Mouse (Mus musculus): Measurements from ENCODE around the gene Mbnl2.

DNA sequence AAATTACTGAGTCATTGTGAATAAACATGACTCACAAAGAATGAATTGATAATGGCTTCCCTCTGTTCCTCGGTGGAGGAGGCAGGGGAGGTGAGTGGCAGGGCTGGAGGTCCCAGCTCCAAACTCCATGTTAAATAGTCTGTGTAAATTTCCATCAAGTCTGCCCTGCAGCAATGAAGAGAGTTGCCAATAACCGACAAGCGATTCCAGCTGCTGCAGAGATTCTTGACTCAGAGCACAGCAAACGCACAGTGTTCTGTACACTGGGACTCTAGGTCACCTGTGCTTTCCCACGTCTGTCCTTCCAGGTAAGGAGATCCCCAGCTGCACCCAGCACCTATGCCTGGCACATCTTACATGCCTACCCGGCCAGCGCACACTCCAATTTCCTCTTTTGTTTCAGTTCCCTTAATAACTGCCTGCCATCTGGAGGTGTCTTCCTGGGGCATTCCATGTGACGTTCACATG, 158.5 kb downstream of the Mbnl2 start:
- TF ChIP-seq POLR2A (IDR thresholded peaks at IDR 0.05; ENCODE audit: borderline replicate concordance, insufficient read depth, low read length) = no peak
- no peak for TF ChIP-seq CTCF (IDR thresholded peaks at IDR 0.05; ENCODE audit: borderline replicate concordance, insufficient read depth, low read depth, low read length)
